Comparison of ENCODE assay signal across 9 mouse cellular contexts in the genomic region with DNA sequence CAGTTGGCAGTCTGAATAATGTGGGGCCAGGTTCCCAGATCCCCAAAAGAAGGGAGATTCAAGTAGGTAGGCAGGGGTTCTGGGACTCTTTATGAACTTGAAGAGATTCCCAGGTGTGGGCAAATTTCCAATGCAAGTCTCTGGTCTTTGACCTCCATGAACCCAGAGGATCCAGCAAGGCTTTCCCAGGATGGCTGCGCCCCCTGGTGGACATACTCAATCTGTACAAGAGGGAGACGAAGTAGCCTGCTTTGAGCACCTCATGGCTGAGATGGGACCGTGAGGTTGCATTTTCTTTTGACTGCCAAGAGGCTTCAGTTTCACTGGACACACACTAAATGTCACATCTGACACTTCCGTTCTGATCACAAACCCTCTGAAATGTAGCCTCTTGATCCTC. TPM values are rescaled to one million over a fixed set of nuclear protein-coding genes. Genes with fewer than 3 reads are reported as not detected.
DNase-seq lines count a peak whose midpoint lies in the region; ATAC-seq and TF ChIP-seq lines count a peak whose summit lies in the region.
"Had no signal": no experiment of that assay in that cellular context is flagged by ENCODE, and none has a peak within 500 bp of the region (broad histone marks: within the 10 kb centered on the region; RNA-seq: fewer than 3 reads in every experiment).

No protein-coding gene starts in this region.

- no peaks in the 10 kb centered on the region for H3K9me3 ChIP-seq in liver, embryonic 15.5 days (replicated peaks)
- H3K9me3 ChIP-seq: limb, embryonic 15.5 days had no signal

- H3K4me2 ChIP-seq in liver, embryonic 15.5 days: no peak overlapping the region
- H3K4me2 ChIP-seq: limb, embryonic 15.5 days had no signal

- H3ac ChIP-seq in C2C12 (ENCODE audit: control insufficient read depth, insufficient read length, low read depth): no peak overlapping the region

- peaks cover 6% of the 10 kb centered on the region for H3K79me2 ChIP-seq in C2C12 (ENCODE audit: control insufficient read depth, insufficient read depth)

- intact Hi-C loops in gastrocnemius, postnatal 36 days (cut with DNase I): loop anchor here (2.0 to 5.0 kb wide), 2 partner anchors 34 to 207 kb away; no protein-coding TSS in a partner anchor

- peaks cover 38% of the 10 kb centered on the region for H3K36me3 ChIP-seq in C2C12 (ENCODE audit: control insufficient read depth, insufficient read depth)
- 0 out of 2 replicates have a peak, but pooled peaks cover 3% of the 10 kb centered on the region for H3K36me3 ChIP-seq in liver, embryonic 15.5 days (replicated peaks)

- H3K27me3 ChIP-seq in C2C12 (ENCODE audit: control insufficient read depth, insufficient read depth, insufficient read length): no peaks in the 10 kb centered on the region
- H3K27me3 ChIP-seq in liver, embryonic 15.5 days: peaks cover 32% of the 10 kb centered on the region

- H3K79me3 ChIP-seq in C2C12 (ENCODE audit: low read depth): peaks cover 6% of the 10 kb centered on the region

- no peak overlapping the region for H3K9ac ChIP-seq in liver, embryonic 15.5 days
- H3K9ac ChIP-seq: limb, embryonic 15.5 days had no signal

- peak; percentile 61 for TF ChIP-seq CTCF in C2C12 (IDR thresholded peaks at IDR 0.05; ENCODE audit: control insufficient read depth, insufficient read depth, insufficient read length)

- WGBS in liver, embryonic 15.5 days (ENCODE audit: insufficient replicate concordance): 6% methylated on average over 4 of the region's 4 CpGs

- no peak overlapping the region for H3K27ac ChIP-seq in liver, embryonic 15.5 days (replicated peaks)
- H3K27ac ChIP-seq: limb, embryonic 15.5 days had no signal

- H3K4me1 ChIP-seq in liver, embryonic 15.5 days (replicated peaks): peaks cover 23% of the 10 kb centered on the region

- peak; percentile 59; the same call in 1 of the 2 replicates for ATAC-seq in liver, embryonic 15.5 days (ENCODE audit: insufficient read depth)

- H3K4me3 ChIP-seq in C2C12 (ENCODE audit: insufficient read depth, poor library complexity, severe bottlenecking): no peak overlapping the region
- H3K4me3 ChIP-seq in liver, embryonic 15.5 days (replicated peaks): no peak overlapping the region
- H3K4me3 ChIP-seq: limb, embryonic 15.5 days had no signal

- DNase-seq in NIH3T3 (ENCODE audit: low read depth): peak; percentile 87
- peak; percentile 63 for DNase-seq in cerebellum, adult 9-11 months
- DNase-seq in gastrocnemius, postnatal 36 days: peak; percentile 74 to 80
- peak; percentile 90 for DNase-seq in kidney, postnatal 14 days
- peak; percentile 69 to 80 for DNase-seq in right cerebral cortex, adult 2 months (ENCODE audit: low spot score in 2 of 2)
- DNase-seq in urinary bladder, postnatal 10 days (ENCODE audit: low spot score): peak; percentile 52

TF ChIP-seq in C2C12, 6 proteins besides CTCF, POLR2A, EP300 and RAD21:
- TF ChIP-seq MYOG (IDR thresholded peaks at IDR 0.05; ENCODE audit: control insufficient read depth, extremely low read depth, insufficient read length) (no peak), USF1 (IDR thresholded peaks at IDR 0.05; ENCODE audit: low read depth) (no peak), MYOD1 (IDR thresholded peaks at IDR 0.05; ENCODE audit: control insufficient read depth, insufficient read length, low read depth) (no peak), MAX (IDR thresholded peaks at IDR 0.05) (no peak), CEBPB (IDR thresholded peaks at IDR 0.05; ENCODE audit: low read depth) (no peak), FOSL1 (IDR thresholded peaks at IDR 0.05; ENCODE audit: insufficient read depth, low read length, poor library complexity, severe bottlenecking) (no peak)
TF ChIP-seq in C2C12: peak in this region for 0.

RNA-seq across cellular contexts. Expression of a gene that starts 9.1 kb away (rescaled TPM):
- polyA plus RNA-seq in C2C12 (2012; fragmentation: generic; extraction: Trizol): 28.1 TPM
- total RNA-seq in gastrocnemius, postnatal 36 days (2021): 1 to 10 TPM; 3.3 to 3.8 TPM
- 2.3 TPM in 2 replicates for polyA plus RNA-seq in liver, embryonic 15.5 days (2015; fragmentation: Nextera tagmentation; extraction: Ambion mirVana)

RNA-seq across cellular contexts. Expression of a gene that starts 14.6 kb away (rescaled TPM):
- 0.18 TPM for polyA plus RNA-seq in C2C12 (2012; fragmentation: generic; extraction: Trizol)
- total RNA-seq in gastrocnemius, postnatal 36 days (2021): not detected
- polyA plus RNA-seq in liver, embryonic 15.5 days (2015; fragmentation: Nextera tagmentation; extraction: Ambion mirVana): 0.25 TPM in 2 replicates

RNA-seq across cellular contexts. Expression of a gene that starts 32.7 kb away (rescaled TPM):
- polyA plus RNA-seq in C2C12 (2012; fragmentation: generic; extraction: Trizol): 6.7 TPM
- 1 to 10 TPM; 2.6 to 4.9 TPM for total RNA-seq in gastrocnemius, postnatal 36 days (2021)
- 11.0 and 12.9 TPM in 2 replicates for polyA plus RNA-seq in liver, embryonic 15.5 days (2015; fragmentation: Nextera tagmentation; extraction: Ambion mirVana)

RNA-seq across cellular contexts. Expression of a gene that starts 51.6 kb away (rescaled TPM):
- 124 TPM for polyA plus RNA-seq in C2C12 (2012; fragmentation: generic; extraction: Trizol)
- 10 to 100 TPM; 34.3 to 44.5 TPM for total RNA-seq in gastrocnemius, postnatal 36 days (2021)
- polyA plus RNA-seq in liver, embryonic 15.5 days (2015; fragmentation: Nextera tagmentation; extraction: Ambion mirVana): 70.5 and 74.1 TPM in 2 replicates
